Mouse (Mus musculus): ENCODE measurements around the gene Eva1c.

GRCm38 (mm10) chr16:90917156-90917555, 90.6 kb downstream of the Eva1c start:
- no peak for TF ChIP-seq POLR2A (IDR thresholded peaks at IDR 0.05; ENCODE audit: borderline replicate concordance, insufficient read depth, low read length)
- TF ChIP-seq CTCF (IDR thresholded peaks at IDR 0.05; ENCODE audit: borderline replicate concordance, insufficient read depth, low read depth, low read length), result no peak
